Mouse (Mus musculus) liver, embryonic 12.5 days (tissue): ENCODE results near the gene Spen. TPM values are rescaled to one million over a fixed set of nuclear protein-coding genes. Genes with fewer than 3 reads are reported as not detected.

Experiments
- ATAC-seq: fragments of 200-750 bp; cut with Nextera tagmentation; 2 replicates; pipeline ENCODE4 v1.8.0; 2017; ENCODE audit warnings: moderate number of reproducible peaks, mild to moderate bottlenecking, moderate library complexity
- H3K27ac ChIP-seq: fragments of 300-500 bp; sonication (generic); 2 replicates; pipeline ENCODE4 v1.5.1; 2016; ENCODE audit warnings: mild to moderate bottlenecking
- H3K27me3 ChIP-seq: fragments of 300-500 bp; sonication (generic); replicated peaks from 2 replicates; pipeline ENCODE4 v1.6.1; 2016; ENCODE audit warnings: mild to moderate bottlenecking, moderate library complexity
- H3K36me3 ChIP-seq: fragments of 300-500 bp; sonication (generic); 2 replicates; pipeline ENCODE4 v1.6.1; 2016; ENCODE audit warnings: mild to moderate bottlenecking, moderate library complexity
- H3K4me1 ChIP-seq: fragments of 300-500 bp; sonication (generic); 2 replicates; pipeline ENCODE4 v1.6.1; 2016
- H3K4me2 ChIP-seq: fragments of 300-500 bp; sonication (generic); 2 replicates; pipeline ENCODE4 v1.6.1; 2016; ENCODE audit warnings: mild to moderate bottlenecking, moderate library complexity
- H3K4me3 ChIP-seq: fragments of 300-500 bp; sonication (generic); 2 replicates; pipeline ENCODE4 v1.5.1; 2016; ENCODE audit warnings: mild to moderate bottlenecking, moderate library complexity
- H3K9ac ChIP-seq: fragments of 300-500 bp; sonication (generic); 2 replicates; pipeline ENCODE4 v1.6.1; 2016; ENCODE audit warnings: mild to moderate bottlenecking, moderate library complexity
- H3K9me3 ChIP-seq: fragments of 300-500 bp; sonication (generic); replicated peaks from 2 replicates; pipeline ENCODE4 v1.6.1; 2016; ENCODE audit warnings: mild to moderate bottlenecking, moderate library complexity
- WGBS: fragments of 180-500 bp; shearing (Covaris S2); methylation state at CpG from one replicate; pipeline ENCODE4 v1.1.7; 2016; ENCODE audit not compliant: insufficient replicate concordance; 5-methylcytosine and 5-hydroxymethylcytosine counted together
- polyA plus RNA-seq: library from polyadenylated mRNA; unstranded; fragments of >200 nt; fragmentation: Nextera tagmentation; extraction: Ambion mirVana; gene quantifications from 2 replicates; pipeline ENCODE4 v1.2.1, GENCODE M21; 2016

Spen gene
- polyA plus RNA-seq, 1 experiment from 2014 or later = 9.1 TPM

- H3K27me3 ChIP-seq = no peaks in the 10 kb centered on the region
- no peak for ATAC-seq
- no peaks in the 10 kb centered on the region for H3K9me3 ChIP-seq
- H3K4me3 ChIP-seq = no peak overlapping the region
- no peak overlapping the region for H3K9ac ChIP-seq
- H3K4me1 ChIP-seq = no peaks in the 10 kb centered on the region
- no peak overlapping the region for H3K4me2 ChIP-seq
- WGBS = 91% methylated on average over 11 of the region's 11 CpGs
- H3K36me3 ChIP-seq = peaks cover 100% of the 10 kb centered on the region
- no peak overlapping the region for H3K27ac ChIP-seq
Measured at GRCm38 (mm10) chr4:141487581-141487980, 50.8 kb downstream of the Spen start.

DNA sequence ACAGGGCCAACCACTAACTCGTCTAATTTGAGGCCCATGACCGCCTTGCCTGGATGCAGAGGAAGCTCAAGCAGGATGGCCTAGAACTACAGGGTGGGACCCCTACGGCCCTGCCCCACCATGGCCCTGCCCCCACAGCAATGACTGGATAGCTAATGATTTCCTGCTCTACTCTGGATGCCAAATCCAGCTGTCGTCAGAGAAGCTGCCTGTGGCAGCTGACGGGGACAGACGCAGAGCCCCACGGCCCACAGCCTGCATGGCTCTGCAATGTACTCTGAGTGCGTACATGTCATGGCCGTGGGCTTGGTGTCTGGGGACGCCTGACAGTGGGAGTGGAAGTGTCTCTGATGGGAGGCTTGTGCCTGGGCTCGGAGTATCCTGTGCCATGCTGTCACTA lies 54.3 kb downstream of the Spen start:
- 80% methylated on average over 11 of the region's 11 CpGs for WGBS
- Histone ChIP-seq H3K4me1 (no peaks in the 10 kb centered on the region), H3K9me3 (peaks cover 4% of the 10 kb centered on the region; the same call in 1 of the 2 replicates), H3K27ac (no peak overlapping the region), H3K36me3 (peaks cover 100% of the 10 kb centered on the region), H3K27me3 (no peaks in the 10 kb centered on the region), H3K4me3 (no peak overlapping the region), H3K9ac (no peak overlapping the region), H3K4me2 (no peak overlapping the region)
- no peak for ATAC-seq

DNA sequence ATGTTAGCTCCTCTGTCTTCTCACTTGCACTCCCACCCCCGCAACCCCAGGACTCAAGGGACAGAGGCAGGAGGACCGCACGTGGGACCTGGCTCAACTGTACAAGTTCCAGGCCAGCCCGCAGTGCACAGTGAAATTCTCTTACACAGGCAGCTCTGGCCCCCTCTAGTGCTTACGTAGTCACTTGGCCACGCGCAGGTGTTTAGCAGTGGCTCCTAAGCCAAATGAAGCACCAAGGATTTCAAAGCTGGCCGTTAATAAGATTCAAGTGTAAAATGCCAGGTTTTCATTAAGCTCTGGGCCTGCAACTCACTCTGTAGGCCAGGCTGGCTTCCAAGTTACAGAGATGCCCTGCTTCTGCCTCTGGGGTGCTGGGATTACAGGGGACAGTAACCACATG lies 59.0 kb downstream of the Spen start:
- no peak overlapping the region for H3K27ac ChIP-seq
- no peak for ATAC-seq
- H3K9ac ChIP-seq = no peak overlapping the region

DNA sequence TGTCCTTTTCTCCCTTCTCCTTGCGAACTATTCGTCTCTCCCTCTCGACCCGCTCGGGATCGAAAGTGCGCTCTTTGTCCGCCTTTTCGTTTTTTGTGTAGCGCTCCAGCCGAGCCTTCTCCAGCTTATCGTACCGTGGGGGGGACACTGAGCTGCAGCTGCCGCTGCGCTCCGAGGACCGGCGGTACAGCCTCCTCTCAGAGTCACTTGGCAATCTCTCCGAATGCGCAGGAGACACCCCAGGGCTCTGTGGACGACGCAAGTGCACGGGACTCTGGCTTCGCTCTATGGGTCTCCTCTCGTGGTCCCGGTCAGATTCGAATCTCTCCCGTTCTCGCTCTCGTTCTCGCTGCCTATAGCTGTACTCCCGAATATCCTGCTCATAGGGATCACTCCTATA lies 59.6 kb downstream of the Spen start:
- Histone ChIP-seq H3K4me3 (no peak overlapping the region), H3K4me2 (no peak overlapping the region), H3K36me3 (peaks cover 100% of the 10 kb centered on the region), H3K4me1 (no peaks in the 10 kb centered on the region), H3K27ac (no peak overlapping the region), H3K9me3 (peaks cover 49% of the 10 kb centered on the region), H3K27me3 (no peaks in the 10 kb centered on the region), H3K9ac (no peak overlapping the region)
- ATAC-seq = no peak
- WGBS = 94% methylated on average over 32 of the region's 32 CpGs

More for the DNA sequence above, 59.0 kb downstream of the Spen start:
- Histone ChIP-seq H3K36me3 (peaks cover 100% of the 10 kb centered on the region), H3K27me3 (no peaks in the 10 kb centered on the region), H3K4me2 (no peak overlapping the region), H3K4me1 (no peaks in the 10 kb centered on the region), H3K4me3 (no peak overlapping the region), H3K9me3 (peaks cover 48% of the 10 kb centered on the region)
- 93% methylated on average over 8 of the region's 8 CpGs for WGBS

- H3K9me3 ChIP-seq = peaks cover 51% of the 10 kb centered on the region
- no peaks in the 10 kb centered on the region for H3K4me1 ChIP-seq
- no peak overlapping the region for H3K9ac ChIP-seq
- no peak overlapping the region for H3K4me3 ChIP-seq
- no peak overlapping the region for H3K4me2 ChIP-seq
- ATAC-seq = no peak
- no peaks in the 10 kb centered on the region for H3K27me3 ChIP-seq
- peaks cover 100% of the 10 kb centered on the region for H3K36me3 ChIP-seq
- WGBS = 90% methylated on average over 23 of the region's 23 CpGs
- H3K27ac ChIP-seq = no peak overlapping the region
Measured at GRCm38 (mm10) chr4:141478225-141478624, 60.2 kb downstream of the Spen start.

- no peak overlapping the region for H3K4me2 ChIP-seq
- H3K36me3 ChIP-seq = peaks cover 100% of the 10 kb centered on the region
- H3K27me3 ChIP-seq = no peaks in the 10 kb centered on the region
- no peak overlapping the region for H3K4me3 ChIP-seq
- 71% methylated on average over 16 of the region's 16 CpGs for WGBS
- peaks cover 56% of the 10 kb centered on the region for H3K9me3 ChIP-seq
- H3K27ac ChIP-seq = no peak overlapping the region
- ATAC-seq = no peak
- no peak overlapping the region for H3K9ac ChIP-seq
- H3K4me1 ChIP-seq = no peaks in the 10 kb centered on the region
Measured at GRCm38 (mm10) chr4:141477681-141478102, 60.7 kb downstream of the Spen start.

DNA sequence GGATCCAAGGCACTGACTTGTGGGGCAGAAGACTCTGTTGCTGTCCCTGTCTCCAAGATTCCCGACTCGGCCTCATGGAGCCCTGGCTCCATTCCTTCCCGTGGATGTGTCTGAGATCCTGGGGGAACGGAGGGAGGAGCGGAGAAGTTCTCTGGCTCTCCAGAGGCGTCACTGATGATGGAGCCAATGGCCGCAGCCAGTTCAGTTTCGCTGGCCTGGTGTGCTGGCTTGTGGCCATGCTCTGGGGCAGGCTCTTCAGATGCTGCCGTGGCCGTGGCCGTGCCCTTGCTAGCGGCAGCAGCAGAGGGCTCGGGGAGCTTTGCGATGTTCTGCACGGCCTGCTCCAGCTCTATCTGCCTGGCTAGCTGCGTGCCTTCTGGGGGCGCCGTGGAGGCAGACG lies 64.0 kb downstream of the Spen start:
- Histone ChIP-seq H3K27me3 (no peaks in the 10 kb centered on the region), H3K9ac (no peak overlapping the region), H3K27ac (no peak overlapping the region), H3K36me3 (peaks cover 100% of the 10 kb centered on the region), H3K4me2 (no peak overlapping the region), H3K4me3 (no peak overlapping the region), H3K4me1 (no peaks in the 10 kb centered on the region), H3K9me3 (peaks cover 61% of the 10 kb centered on the region)
- 90% methylated on average over 19 of the region's 19 CpGs for WGBS
- ATAC-seq = no peak

- peaks cover 44% of the 10 kb centered on the region for H3K9me3 ChIP-seq
- H3K27ac ChIP-seq = no peak overlapping the region
- H3K27me3 ChIP-seq = no peaks in the 10 kb centered on the region
- no peak for ATAC-seq
- no peak overlapping the region for H3K4me2 ChIP-seq
- H3K36me3 ChIP-seq = peaks cover 99% of the 10 kb centered on the region
- H3K4me3 ChIP-seq = no peak overlapping the region
- 91% methylated on average over 32 of the region's 32 CpGs for WGBS
- H3K9ac ChIP-seq = no peak overlapping the region
- no peaks in the 10 kb centered on the region for H3K4me1 ChIP-seq
Measured at GRCm38 (mm10) chr4:141472641-141473321, 65.6 kb downstream of the Spen start.

- Histone ChIP-seq H3K4me1 (no peaks in the 10 kb centered on the region), H3K27ac (no peak overlapping the region), H3K4me3 (no peak overlapping the region), H3K36me3 (peaks cover 99% of the 10 kb centered on the region), H3K9me3 (peaks cover 31% of the 10 kb centered on the region), H3K27me3 (no peaks in the 10 kb centered on the region), H3K9ac (no peak overlapping the region), H3K4me2 (no peak overlapping the region)
- 92% methylated on average over 16 of the region's 16 CpGs for WGBS
- no peak for ATAC-seq
Measured at GRCm38 (mm10) chr4:141471491-141471890, 66.9 kb downstream of the Spen start.

- H3K9ac ChIP-seq = no peak overlapping the region
- 0 out of 2 replicates have a peak, but pooled peaks cover 13% of the 10 kb centered on the region for H3K9me3 ChIP-seq
- no peaks in the 10 kb centered on the region for H3K4me1 ChIP-seq
- no peak overlapping the region for H3K4me3 ChIP-seq
- H3K36me3 ChIP-seq = peaks cover 99% of the 10 kb centered on the region
- H3K27me3 ChIP-seq = no peaks in the 10 kb centered on the region
- ATAC-seq = no peak
- H3K27ac ChIP-seq = no peak overlapping the region
- H3K4me2 ChIP-seq = no peak overlapping the region
- WGBS = 83% methylated on average over 9 of the region's 9 CpGs
Measured at GRCm38 (mm10) chr4:141469343-141469742, 69.1 kb downstream of the Spen start.

DNA sequence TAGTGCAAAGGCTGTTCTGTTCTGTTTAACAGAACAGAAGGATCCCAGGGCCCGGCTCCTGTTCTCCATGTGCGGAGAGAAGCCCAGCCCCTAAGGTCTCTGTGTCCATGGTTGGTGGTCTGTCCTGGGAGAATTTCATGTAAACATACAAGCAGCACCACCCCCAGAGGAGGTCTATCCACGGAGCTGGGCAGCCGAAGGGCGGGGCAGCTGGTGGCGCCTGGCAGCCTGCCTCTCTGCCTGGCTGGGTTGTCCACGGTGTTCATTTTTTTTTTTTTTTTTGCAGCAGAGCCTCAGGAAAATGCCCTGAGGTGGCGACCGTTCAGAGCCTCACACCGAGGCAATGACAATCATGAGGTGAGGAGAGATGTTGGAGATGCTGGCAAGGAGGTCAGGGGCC lies 69.8 kb downstream of the Spen start:
- H3K36me3 ChIP-seq = peaks cover 99% of the 10 kb centered on the region
- H3K27ac ChIP-seq = no peak overlapping the region
- H3K4me2 ChIP-seq = no peak overlapping the region
- no peaks in the 10 kb centered on the region for H3K4me1 ChIP-seq
- 0 out of 2 replicates have a peak, but pooled peaks cover 13% of the 10 kb centered on the region for H3K9me3 ChIP-seq
- H3K4me3 ChIP-seq = no peak overlapping the region
- ATAC-seq = no peak
- H3K9ac ChIP-seq = no peak overlapping the region
- no peaks in the 10 kb centered on the region for H3K27me3 ChIP-seq
- WGBS = 80% methylated on average over 10 of the region's 10 CpGs

- WGBS = 89% methylated on average over 6 of the region's 6 CpGs
- no peaks in the 10 kb centered on the region for H3K4me1 ChIP-seq
- no peak overlapping the region for H3K4me3 ChIP-seq
- H3K4me2 ChIP-seq = no peak overlapping the region
- H3K9me3 ChIP-seq = 0 out of 2 replicates have a peak, but pooled peaks cover 6% of the 10 kb centered on the region
- H3K36me3 ChIP-seq = peaks cover 99% of the 10 kb centered on the region
- no peak overlapping the region for H3K9ac ChIP-seq
- no peak for ATAC-seq
- no peaks in the 10 kb centered on the region for H3K27me3 ChIP-seq
- no peak overlapping the region for H3K27ac ChIP-seq
Measured at GRCm38 (mm10) chr4:141467581-141467927, 70.8 kb downstream of the Spen start.
